Mouse (Mus musculus): ENCODE results near the gene 1700028P14Rik. TPM values are rescaled to one million over a fixed set of nuclear protein-coding genes. Genes with fewer than 3 reads are reported as not detected.
A peak's percentile ranks its signal among the peaks of the same experiment; 100 is the strongest.

Gene 1700028P14Rik
- total RNA-seq, 1 experiment from 2014 or later: not detected

DNA sequence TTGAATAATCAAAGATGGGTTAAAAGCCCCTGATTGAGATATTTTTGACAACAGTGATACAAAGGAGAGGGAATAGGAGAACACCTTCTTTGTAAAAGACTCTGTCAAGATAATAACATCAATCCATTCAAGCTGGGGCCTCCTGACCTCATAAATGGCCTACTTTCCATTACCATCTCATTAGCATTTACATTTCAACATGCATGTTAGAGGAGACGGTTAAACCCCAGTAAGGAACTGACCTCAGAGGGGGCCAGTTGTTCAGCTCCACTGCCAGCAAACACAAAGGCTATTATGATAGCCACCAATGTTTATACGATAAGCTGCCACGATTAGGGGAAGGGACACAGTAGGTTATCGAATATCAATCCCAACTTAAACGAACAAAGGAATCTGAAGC, 15.8 kb downstream of the 1700028P14Rik start:
- ATAC-seq (replicated peaks in 1 of 2; ENCODE audit: insufficient read depth in 1 of 2, low FRiP score in 2 of 2, low TSS enrichment in 1 of 2, low read depth in 1 of 2, poor library complexity in 2 of 2, severe bottlenecking in 2 of 2): no peak

DNA sequence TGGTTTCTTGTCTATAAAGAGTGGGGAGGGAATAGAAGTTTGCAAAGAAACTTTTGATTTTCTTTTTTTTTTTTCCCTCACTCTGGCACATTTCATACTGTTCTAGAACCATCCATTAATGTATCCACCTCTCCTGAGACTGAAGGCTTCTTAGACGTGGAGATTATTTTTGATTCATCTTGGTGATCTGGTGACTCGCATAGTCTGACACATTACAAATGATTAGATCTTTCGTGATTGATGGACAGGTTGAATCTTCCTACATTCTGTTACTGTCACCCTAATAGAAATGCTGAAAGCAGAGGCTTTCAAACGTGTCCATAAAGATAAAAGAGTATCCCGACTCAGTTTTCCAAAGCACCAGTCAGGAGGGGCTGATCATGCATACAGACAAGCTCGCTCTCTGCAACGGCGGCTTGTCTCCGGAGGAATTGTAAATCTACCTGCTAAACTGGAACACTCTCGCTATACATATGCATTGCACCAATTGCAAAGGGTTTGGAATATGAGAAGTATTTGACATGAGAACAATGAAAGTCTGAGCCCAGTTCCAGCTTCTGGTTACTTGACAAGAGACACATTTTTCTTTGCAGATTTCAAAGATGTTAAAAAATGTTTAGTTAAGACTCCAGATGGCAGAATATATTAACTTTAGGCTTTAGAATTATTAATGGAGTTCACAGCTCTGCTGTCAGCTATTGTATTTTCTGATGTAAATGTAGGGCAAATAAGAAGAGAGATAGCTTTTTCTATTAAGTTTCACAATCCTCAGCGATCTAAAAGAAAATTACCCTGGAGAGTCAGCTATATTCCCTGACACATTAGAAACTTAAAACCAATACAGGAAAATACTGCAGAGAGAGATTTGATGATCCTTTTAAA, 20.8 kb downstream of the 1700028P14Rik start:
- ATAC-seq (replicated peaks in 1 of 2; ENCODE audit: insufficient read depth in 1 of 2, low FRiP score in 2 of 2, low TSS enrichment in 1 of 2, low read depth in 1 of 2, poor library complexity in 2 of 2, severe bottlenecking in 2 of 2): no peak

DNA sequence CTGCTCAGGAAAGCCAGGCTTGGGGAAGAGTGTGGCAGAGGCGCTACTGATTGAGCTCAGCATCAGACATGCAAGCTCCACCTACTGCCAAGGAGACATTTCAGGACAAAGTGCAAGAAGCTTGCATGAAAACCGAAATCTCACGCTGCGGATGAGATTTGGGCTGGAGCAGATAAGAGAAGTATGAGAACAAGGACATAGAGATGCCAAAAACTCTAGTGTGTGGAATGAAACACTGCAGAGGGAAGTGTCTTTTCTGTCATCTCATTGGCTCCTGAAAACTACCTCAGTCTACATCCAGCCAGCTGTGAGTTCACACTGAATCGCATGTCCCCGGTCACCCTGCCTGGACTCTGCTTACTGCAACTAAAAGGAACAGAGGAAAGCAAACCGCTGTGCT, 38.3 kb downstream of the 1700028P14Rik start:
- no peak for ATAC-seq (replicated peaks in 1 of 2; ENCODE audit: insufficient read depth in 1 of 2, low FRiP score in 2 of 2, low TSS enrichment in 1 of 2, low read depth in 1 of 2, poor library complexity in 2 of 2, severe bottlenecking in 2 of 2)

- ATAC-seq (replicated peaks in 1 of 2; ENCODE audit: insufficient read depth in 1 of 2, low FRiP score in 2 of 2, low TSS enrichment in 1 of 2, low read depth in 1 of 2, poor library complexity in 2 of 2, severe bottlenecking in 2 of 2): no peak
These were observed 42.9 kb downstream of the 1700028P14Rik start for GRCm38 (mm10) chr19:23609724-23610123.

- ATAC-seq (replicated peaks in 1 of 2; ENCODE audit: insufficient read depth in 1 of 2, low FRiP score in 2 of 2, low TSS enrichment in 1 of 2, low read depth in 1 of 2, poor library complexity in 2 of 2, severe bottlenecking in 2 of 2): no peak
These were observed 44.7 kb downstream of the 1700028P14Rik start for GRCm38 (mm10) chr19:23607951-23608350.

GRCm38 (mm10) chr19:23594950-23595349, 57.7 kb downstream of the 1700028P14Rik start:
- ATAC-seq (replicated peaks in 1 of 2; ENCODE audit: insufficient read depth in 1 of 2, low FRiP score in 2 of 2, low TSS enrichment in 1 of 2, low read depth in 1 of 2, poor library complexity in 2 of 2, severe bottlenecking in 2 of 2): no peak

GRCm38 (mm10) chr19:23578606-23579355, 73.8 kb downstream of the 1700028P14Rik start:
- no peak for ATAC-seq (replicated peaks in 1 of 2; ENCODE audit: insufficient read depth in 1 of 2, low FRiP score in 2 of 2, low TSS enrichment in 1 of 2, low read depth in 1 of 2, poor library complexity in 2 of 2, severe bottlenecking in 2 of 2)

GRCm38 (mm10) chr19:23576685-23577084, 75.9 kb downstream of the 1700028P14Rik start:
- ATAC-seq (replicated peaks in 1 of 2; ENCODE audit: insufficient read depth in 1 of 2, low FRiP score in 2 of 2, low TSS enrichment in 1 of 2, low read depth in 1 of 2, poor library complexity in 2 of 2, severe bottlenecking in 2 of 2): no peak

DNA sequence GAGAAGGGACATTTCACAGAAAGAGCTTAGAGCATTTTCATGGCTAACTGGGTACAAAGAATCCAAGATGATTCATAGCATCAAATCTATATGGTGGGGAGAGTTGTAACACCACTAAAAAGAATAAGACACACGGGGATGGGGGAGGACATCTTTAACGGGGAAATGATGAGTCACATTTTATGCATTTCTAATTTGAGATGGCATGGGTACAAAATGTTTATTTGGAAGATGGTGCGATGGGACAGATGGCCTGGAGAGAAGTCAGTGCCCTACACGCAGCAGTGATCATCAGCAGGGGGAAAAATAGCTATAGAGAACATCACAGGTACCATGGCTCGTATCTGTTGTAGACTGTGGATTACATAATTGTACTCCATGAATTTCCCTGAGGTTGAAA, 88.9 kb downstream of the 1700028P14Rik start:
- no peak for ATAC-seq (replicated peaks in 1 of 2; ENCODE audit: insufficient read depth in 1 of 2, low FRiP score in 2 of 2, low TSS enrichment in 1 of 2, low read depth in 1 of 2, poor library complexity in 2 of 2, severe bottlenecking in 2 of 2)

- no peak for ATAC-seq (replicated peaks in 1 of 2; ENCODE audit: insufficient read depth in 1 of 2, low FRiP score in 2 of 2, low TSS enrichment in 1 of 2, low read depth in 1 of 2, poor library complexity in 2 of 2, severe bottlenecking in 2 of 2)
These were observed 90.0 kb downstream of the 1700028P14Rik start for GRCm38 (mm10) chr19:23562588-23562987.

DNA sequence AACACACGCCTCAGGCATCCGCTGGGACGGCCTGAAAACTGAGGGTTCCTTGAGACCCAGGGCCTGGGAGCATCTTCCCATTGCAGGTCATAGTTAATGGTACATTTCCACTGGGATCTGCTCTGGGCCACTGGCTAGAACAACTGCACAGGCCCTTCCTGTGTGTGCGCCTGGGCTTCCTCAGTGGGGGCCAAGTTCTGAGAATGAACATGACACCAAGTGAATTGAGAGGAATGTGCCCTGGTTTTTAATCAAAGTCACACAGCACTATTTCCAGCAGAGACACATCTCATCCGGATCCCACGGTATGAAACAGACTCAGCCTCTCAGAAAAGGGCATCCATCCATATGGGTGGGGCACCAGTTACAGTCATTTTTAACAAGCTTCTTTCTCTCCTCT, 90.6 kb downstream of the 1700028P14Rik start:
- no peak for ATAC-seq (replicated peaks in 1 of 2; ENCODE audit: insufficient read depth in 1 of 2, low FRiP score in 2 of 2, low TSS enrichment in 1 of 2, low read depth in 1 of 2, poor library complexity in 2 of 2, severe bottlenecking in 2 of 2)

GRCm38 (mm10) chr19:23553450-23553849, 99.2 kb downstream of the 1700028P14Rik start:
- ATAC-seq (replicated peaks in 1 of 2; ENCODE audit: insufficient read depth in 1 of 2, low FRiP score in 2 of 2, low TSS enrichment in 1 of 2, low read depth in 1 of 2, poor library complexity in 2 of 2, severe bottlenecking in 2 of 2): no peak

- no peak for ATAC-seq (replicated peaks in 1 of 2; ENCODE audit: insufficient read depth in 1 of 2, low FRiP score in 2 of 2, low TSS enrichment in 1 of 2, low read depth in 1 of 2, poor library complexity in 2 of 2, severe bottlenecking in 2 of 2)
These were observed 107.0 kb downstream of the 1700028P14Rik start for GRCm38 (mm10) chr19:23545604-23546003.

DNA sequence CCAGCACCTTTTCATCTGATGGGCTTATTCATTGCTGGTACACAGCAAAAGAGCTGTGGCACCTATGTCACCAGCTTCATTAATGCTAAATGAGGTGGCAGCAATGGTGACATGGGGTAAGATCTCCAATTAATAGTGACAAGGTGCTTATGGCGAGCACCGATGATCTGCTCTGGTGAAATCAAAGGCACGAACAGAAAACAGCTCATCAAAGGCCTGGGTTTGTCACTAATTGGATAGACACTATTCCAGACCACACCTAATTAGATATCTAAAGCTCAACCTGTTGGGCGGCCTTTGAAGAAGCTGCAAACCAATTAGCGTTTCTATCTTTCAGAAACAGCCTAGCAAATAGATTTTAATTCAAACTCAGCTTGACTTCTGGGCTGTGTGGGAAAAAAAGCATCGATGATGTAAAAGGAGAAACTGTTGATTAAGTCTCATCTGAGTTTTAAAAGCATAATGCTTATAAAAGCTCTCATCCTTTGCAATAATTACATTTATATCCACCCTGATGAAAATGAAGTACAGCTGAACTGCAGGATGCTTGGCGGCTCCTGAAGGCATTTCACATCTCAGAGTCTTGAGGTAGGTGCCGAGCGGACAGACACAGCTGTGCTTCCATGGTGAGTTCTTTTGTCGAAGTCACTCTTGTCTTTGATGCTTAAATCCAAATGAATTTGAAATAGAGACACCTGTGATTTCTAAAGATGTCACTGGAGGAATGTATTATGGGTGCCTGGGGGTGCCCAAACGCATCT, 109.2 kb downstream of the 1700028P14Rik start:
- ATAC-seq (replicated peaks in 1 of 2; ENCODE audit: insufficient read depth in 1 of 2, low FRiP score in 2 of 2, low TSS enrichment in 1 of 2, low read depth in 1 of 2, poor library complexity in 2 of 2, severe bottlenecking in 2 of 2): no peak

DNA sequence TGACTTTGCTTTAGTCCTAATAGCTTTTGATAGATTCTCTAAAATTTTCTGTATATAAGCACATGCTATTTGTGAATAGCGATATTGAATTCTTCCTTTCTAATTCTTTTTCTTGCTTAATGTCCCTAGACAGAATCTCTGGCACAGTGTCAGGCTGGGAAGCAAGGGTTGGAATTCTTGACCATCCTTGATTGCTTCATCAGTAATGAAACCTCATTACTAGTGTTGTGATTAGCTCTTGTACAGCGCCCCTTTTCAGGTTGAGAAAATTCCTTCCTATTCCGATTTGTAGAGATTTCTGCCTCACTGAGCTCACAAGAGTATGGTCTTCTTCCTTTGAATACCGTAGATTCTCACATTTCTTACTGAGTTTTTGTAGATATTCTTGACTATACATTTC, 109.9 kb downstream of the 1700028P14Rik start:
- ATAC-seq (replicated peaks in 1 of 2; ENCODE audit: insufficient read depth in 1 of 2, low FRiP score in 2 of 2, low TSS enrichment in 1 of 2, low read depth in 1 of 2, poor library complexity in 2 of 2, severe bottlenecking in 2 of 2): no peak

DNA sequence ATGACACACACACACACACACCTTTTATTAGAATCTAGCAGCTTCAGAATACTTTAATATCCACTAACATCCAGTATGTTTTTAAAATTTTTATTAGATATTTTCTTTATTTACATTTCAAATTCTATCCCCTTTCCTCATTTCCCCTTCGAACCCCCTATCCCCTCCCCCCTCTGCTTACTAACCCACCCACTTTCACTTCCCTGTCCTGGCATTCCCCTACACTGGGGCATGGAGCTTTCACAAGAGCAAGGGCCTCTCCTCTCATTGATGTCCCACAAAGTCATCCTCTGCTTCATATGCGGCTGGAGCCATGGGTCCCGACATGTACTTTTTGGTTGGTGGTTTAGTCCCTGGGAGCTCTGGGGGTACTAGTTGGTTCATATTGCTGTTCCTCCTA, 116.9 kb downstream of the 1700028P14Rik start:
- no peak for ATAC-seq (replicated peaks in 1 of 2; ENCODE audit: insufficient read depth in 1 of 2, low FRiP score in 2 of 2, low TSS enrichment in 1 of 2, low read depth in 1 of 2, poor library complexity in 2 of 2, severe bottlenecking in 2 of 2)

GRCm38 (mm10) chr19:23531899-23532298, 120.7 kb downstream of the 1700028P14Rik start:
- ATAC-seq (replicated peaks in 1 of 2; ENCODE audit: insufficient read depth in 1 of 2, low FRiP score in 2 of 2, low TSS enrichment in 1 of 2, low read depth in 1 of 2, poor library complexity in 2 of 2, severe bottlenecking in 2 of 2): no peak

- ATAC-seq (replicated peaks in 1 of 2; ENCODE audit: insufficient read depth in 1 of 2, low FRiP score in 2 of 2, low TSS enrichment in 1 of 2, low read depth in 1 of 2, poor library complexity in 2 of 2, severe bottlenecking in 2 of 2): peak; percentile 53 to 56; a peak in 1 of 4 replicates
These were observed 128.9 kb downstream of the 1700028P14Rik start for GRCm38 (mm10) chr19:23523711-23524110.

All from hematopoietic stem cell, adult 5-6 weeks (primary cell).